Mouse (Mus musculus) MEL (cell line): ENCODE measurements around the gene Ifih1. TPM values are rescaled to one million over a fixed set of nuclear protein-coding genes. Genes with fewer than 3 reads are reported as not detected.

Source experiments
- DNase-seq: peaks from one replicate; pipeline ENCODE4 v3.0.0; 2011; ENCODE audit warnings: low read depth, low spot score
- H3K27ac ChIP-seq: 2 replicates; pipeline ENCODE4 v1.5.1; 2012; ENCODE audit warnings: low read depth, mild to moderate bottlenecking, control low read depth, low read length, moderate library complexity; ENCODE audit not compliant: control insufficient read depth
- H3K27me3 ChIP-seq, 2 experiments: fragments of 150-350 bp in 1 of 2; sonication (generic) in 1 of 2; 2 replicates each; pipeline ENCODE4 v1.6.1; 2012; ENCODE audit warnings: low read length in 2 of 2, mild to moderate bottlenecking in 2 of 2, improper control_type of control experiment in 1 of 2, moderate library complexity in 1 of 2; ENCODE audit not compliant: insufficient read depth in 2 of 2, control insufficient read depth in 1 of 2
- H3K36me3 ChIP-seq, 2 experiments: 2 replicates each; pipeline ENCODE4 v1.6.1; 2012 to 2014; ENCODE audit warnings: low read length in 2 of 2, improper control_type of control experiment in 1 of 2, inconsistent platforms in 1 of 2, mild to moderate bottlenecking in 1 of 2; ENCODE audit not compliant: insufficient read depth in 2 of 2, control insufficient read depth in 1 of 2
- H3K4me1 ChIP-seq, 2 experiments: fragments of 150-350 bp in 1 of 2; sonication (generic) in 1 of 2; 2 replicates each; pipeline ENCODE4 v1.6.1; 2012; ENCODE audit warnings: low read length in 2 of 2, improper control_type of control experiment in 1 of 2, mild to moderate bottlenecking in 1 of 2; ENCODE audit not compliant: insufficient read depth in 2 of 2, control insufficient read depth in 1 of 2
- H3K4me3 ChIP-seq, 2 experiments: fragments of 150-350 bp in 1 of 2; sonication (generic) in 1 of 2; 2 replicates each; pipeline ENCODE4 v1.5.1; 2012; ENCODE audit warnings: low read depth in 2 of 2, low read length in 2 of 2, mild to moderate bottlenecking in 2 of 2, moderate library complexity in 2 of 2, control low read depth in 1 of 2, improper control_type of control experiment in 1 of 2; ENCODE audit not compliant: control insufficient read depth in 1 of 2, insufficient read depth in 1 of 2
- H3K79me2 ChIP-seq: 2 replicates; pipeline ENCODE4 v1.6.1; 2012; ENCODE audit warnings: mild to moderate bottlenecking, low read length, moderate library complexity; ENCODE audit not compliant: control insufficient read depth, poor library complexity, insufficient read depth
- H3K9ac ChIP-seq: 2 replicates; pipeline ENCODE4 v1.6.1; 2012; ENCODE audit warnings: low read depth, mild to moderate bottlenecking, control low read depth, low read length, moderate library complexity; ENCODE audit not compliant: control insufficient read depth, poor library complexity, severe bottlenecking
- H3K9me3 ChIP-seq: fragments of 150-350 bp; sonication (generic); replicated peaks from 2 replicates; pipeline ENCODE4 v1.6.1; 2012; ENCODE audit warnings: mild to moderate bottlenecking, low read length, improper control_type of control experiment, moderate library complexity; ENCODE audit not compliant: insufficient read depth
- CHD2 ChIP-seq: IDR thresholded peaks from 2 replicates; pipeline ENCODE4 v1.6.1; 2011; ENCODE audit warnings: low read length, improper control_type of control experiment
- CTCF ChIP-seq, 3 experiments: IDR thresholded peaks in 2 of 3; conservative IDR thresholded peaks in 1 of 3; 2 replicates each; pipeline ENCODE4 v1.5.1; 2011 to 2012; ENCODE audit warnings: low read length in 3 of 3, low read depth in 2 of 3, mild to moderate bottlenecking in 2 of 3, improper control_type of control experiment in 1 of 3, inconsistent platforms in 1 of 3, mixed read lengths in 1 of 3, moderate library complexity in 1 of 3; ENCODE audit not compliant: control insufficient read depth in 1 of 3, insufficient read depth in 1 of 3, poor library complexity in 1 of 3, severe bottlenecking in 1 of 3
- EP300 ChIP-seq, 2 experiments: IDR thresholded peaks; 2 replicates each; pipeline ENCODE4 v1.6.1; 2011; ENCODE audit warnings: improper control_type of control experiment in 2 of 2, low read length in 2 of 2, low read depth in 1 of 2, mild to moderate bottlenecking in 1 of 2
- GABPA ChIP-seq: IDR thresholded peaks from 2 replicates; pipeline ENCODE4 v1.6.1; 2012; ENCODE audit warnings: low read depth, mild to moderate bottlenecking, inconsistent platforms, low read length, improper control_type of control experiment, moderate library complexity
- GATA1 ChIP-seq: IDR thresholded peaks from 2 replicates; pipeline ENCODE4 v1.6.1; 2011; ENCODE audit warnings: low read depth, low read length, improper control_type of control experiment
- JUND ChIP-seq: IDR thresholded peaks from 2 replicates; pipeline ENCODE4 v1.6.1; 2011; ENCODE audit warnings: low read depth, mild to moderate bottlenecking, improper control_type of control experiment, low read length
- MAFK ChIP-seq: IDR thresholded peaks from 2 replicates; pipeline ENCODE4 v1.6.1; 2011; ENCODE audit warnings: low read depth, mild to moderate bottlenecking, low read length, improper control_type of control experiment, borderline replicate concordance
- MAX ChIP-seq: IDR thresholded peaks from 2 replicates; pipeline ENCODE4 v1.6.1; 2011; ENCODE audit warnings: low read length, improper control_type of control experiment
- MAZ ChIP-seq: IDR thresholded peaks from 2 replicates; pipeline ENCODE4 v1.6.1; 2012; ENCODE audit warnings: low read depth, mild to moderate bottlenecking, inconsistent platforms, low read length, improper control_type of control experiment
- NELFE ChIP-seq: IDR thresholded peaks from 2 replicates; pipeline ENCODE4 v1.6.1; 2011; ENCODE audit warnings: low read depth, low read length, improper control_type of control experiment
- NRF1 ChIP-seq: IDR thresholded peaks from 2 replicates; pipeline ENCODE4 v1.6.1; 2014; ENCODE audit warnings: low read depth, mild to moderate bottlenecking, inconsistent platforms, low read length, improper control_type of control experiment, moderate library complexity; ENCODE audit not compliant: poor library complexity, insufficient read depth, severe bottlenecking
- POLR2A ChIP-seq, 2 experiments: IDR thresholded peaks; 2 replicates each; pipeline ENCODE4 v1.6.1; 2011 to 2012; ENCODE audit warnings: low read length in 2 of 2, mild to moderate bottlenecking in 2 of 2, control low read depth in 1 of 2, improper control_type of control experiment in 1 of 2, low read depth in 1 of 2, moderate library complexity in 1 of 2; ENCODE audit not compliant: control insufficient read depth in 1 of 2, insufficient read depth in 1 of 2, poor library complexity in 1 of 2
- POLR2AphosphoS2 ChIP-seq: IDR thresholded peaks from 2 replicates; pipeline ENCODE4 v1.6.1; 2011; ENCODE audit warnings: low read length, improper control_type of control experiment
- SIN3A ChIP-seq: IDR thresholded peaks from 2 replicates; pipeline ENCODE4 v1.6.1; 2012; ENCODE audit warnings: low read length, improper control_type of control experiment, inconsistent platforms
- TAL1 ChIP-seq: IDR thresholded peaks from 2 replicates; pipeline ENCODE4 v1.6.1; 2012; ENCODE audit warnings: mild to moderate bottlenecking, inconsistent platforms, low read length, moderate library complexity, mixed read lengths
- TCF12 ChIP-seq: IDR thresholded peaks from 2 replicates; pipeline ENCODE4 v1.6.1; 2014; ENCODE audit warnings: low read depth, mild to moderate bottlenecking, inconsistent platforms, low read length, improper control_type of control experiment, moderate library complexity
- UBTF ChIP-seq: IDR thresholded peaks from 2 replicates; pipeline ENCODE4 v1.6.1; 2012; ENCODE audit warnings: low read depth, mild to moderate bottlenecking, inconsistent platforms, low read length, improper control_type of control experiment, moderate library complexity, borderline replicate concordance; ENCODE audit not compliant: insufficient read depth
- ZC3H11A ChIP-seq: IDR thresholded peaks from 2 replicates; pipeline ENCODE4 v1.6.1; 2012; ENCODE audit warnings: low read depth, mild to moderate bottlenecking, inconsistent platforms, low read length, improper control_type of control experiment
- ZKSCAN1 ChIP-seq: IDR thresholded peaks from 2 replicates; pipeline ENCODE4 v1.6.1; 2012; ENCODE audit warnings: low read depth, mild to moderate bottlenecking, inconsistent platforms, low read length, improper control_type of control experiment, moderate library complexity
- ZMIZ1 ChIP-seq: IDR thresholded peaks from 2 replicates; pipeline ENCODE4 v1.6.1; 2012; ENCODE audit warnings: low read depth, mild to moderate bottlenecking, inconsistent platforms, low read length, improper control_type of control experiment, moderate library complexity
- ZNF384 ChIP-seq: IDR thresholded peaks from 2 replicates; pipeline ENCODE4 v1.6.1; 2012; ENCODE audit warnings: low read depth, mild to moderate bottlenecking, inconsistent platforms, low read length, improper control_type of control experiment
- polyA plus RNA-seq, 2 experiments: library from polyadenylated mRNA; stranded (reverse) in 1 of 2; unstranded in 1 of 2; fragments of >175 nt in 1 of 2; fragments of >200 nt in 1 of 2; gene quantifications; 2 replicates each; pipeline versions ENCODE4 v1.2.1 to v1.2.4; 2012; ENCODE audit warnings: low replicate concordance in 2 of 2, low read depth in 1 of 2; ENCODE audit not compliant: insufficient read length in 2 of 2, insufficient read depth in 1 of 2, missing spikeins in 1 of 2
- total RNA-seq: library from RNA; depleted of rRNA; stranded (reverse); fragments of 300-350 nt; gene quantifications from 2 replicates; pipeline ENCODE4 v1.2.3, GENCODE M21; 2012

Ifih1 gene
- total and polyA plus RNA-seq, 3 experiments: 11.4 to 71.9 (median 41.5) TPM

GRCm38 (mm10) chr2:62574962-62575361 lies 71.1 kb downstream of the Ifih1 start:
- DNase-seq: no peak

DNA sequence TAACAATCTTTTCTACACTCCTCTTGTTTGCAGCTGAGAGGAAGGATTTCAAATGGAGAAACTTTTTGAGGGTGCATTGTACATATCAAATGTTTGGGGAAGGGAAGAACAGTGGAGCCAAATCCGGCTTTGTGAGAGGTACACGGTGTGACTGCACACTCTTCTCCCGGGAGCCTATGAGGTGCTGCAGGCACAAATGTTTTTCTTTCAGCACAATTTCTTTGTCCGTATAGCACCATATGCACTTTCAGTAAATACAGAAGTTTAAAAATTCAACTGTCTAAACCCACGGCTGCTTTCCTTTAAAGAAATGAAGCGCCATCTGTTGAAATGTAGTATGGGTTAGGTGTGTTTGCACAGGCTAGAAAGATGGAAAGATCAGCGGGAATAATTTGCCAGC lies 71.8 kb downstream of the Ifih1 start:
- no peaks in the 10 kb centered on the region for H3K4me1 ChIP-seq
- no peak for TF ChIP-seq TCF12
- no peak for TF ChIP-seq ZKSCAN1
- TF ChIP-seq GABPA: no peak
- TF ChIP-seq TAL1: no peak
- no peak for TF ChIP-seq MAX
- no peak for TF ChIP-seq ZMIZ1
- no peak for TF ChIP-seq ZC3H11A
- TF ChIP-seq CTCF (IDR thresholded peaks at IDR 0.05 in 2 of 3, conservative IDR thresholded peaks at IDR 0.05 in 1 of 3; ENCODE audit: control insufficient read depth in 1 of 3, insufficient read depth in 1 of 3, low read depth in 2 of 3, low read length in 3 of 3, poor library complexity in 1 of 3, severe bottlenecking in 1 of 3): no peak
- no peak for TF ChIP-seq NELFE
- TF ChIP-seq CHD2: no peak
- no peak for TF ChIP-seq EP300 (IDR thresholded peaks at IDR 0.05; ENCODE audit: low read depth in 1 of 2, low read length in 2 of 2)
- TF ChIP-seq JUND: no peak
- TF ChIP-seq POLR2AphosphoS2: no peak
- no peak for TF ChIP-seq MAFK
- TF ChIP-seq UBTF: no peak
- TF ChIP-seq GATA1: no peak
- no peak for TF ChIP-seq MAZ
- no peak for TF ChIP-seq SIN3A
- no peak for TF ChIP-seq ZNF384
- TF ChIP-seq NRF1: no peak
- H3K9ac ChIP-seq: no peak overlapping the region
- H3K79me2 ChIP-seq: no peaks in the 10 kb centered on the region
- H3K27me3 ChIP-seq: no peaks in the 10 kb centered on the region
- H3K27ac ChIP-seq: no peak overlapping the region
- no peak for DNase-seq
- H3K36me3 ChIP-seq: no peaks in the 10 kb centered on the region
- no peak overlapping the region for H3K4me3 ChIP-seq
- H3K9me3 ChIP-seq: no peaks in the 10 kb centered on the region

More at GRCm38 (mm10) chr2:62574962-62575361, 71.1 kb downstream of the Ifih1 start:
- Histone ChIP-seq H3K27ac (no peak overlapping the region), H3K36me3 (no peaks in the 10 kb centered on the region), H3K9me3 (no peaks in the 10 kb centered on the region), H3K27me3 (no peaks in the 10 kb centered on the region), H3K4me3 (no peak overlapping the region), H3K79me2 (no peaks in the 10 kb centered on the region), H3K9ac (no peak overlapping the region), H3K4me1 (no peaks in the 10 kb centered on the region)
- TF ChIP-seq POLR2A (IDR thresholded peaks at IDR 0.05; ENCODE audit: control insufficient read depth in 1 of 2, insufficient read depth in 1 of 2, low read depth in 1 of 2, low read length in 2 of 2, poor library complexity in 1 of 2): no peak
